Mouse (Mus musculus): ENCODE measurements around the gene Nfatc3.

Nfatc3 gene

GRCm38 (mm10) chr8:106149025-106149424 is 90.4 kb downstream of the Nfatc3 start:
- DNase-seq, result no peak

GRCm38 (mm10) chr8:106149801-106150652 is 91.4 kb downstream of the Nfatc3 start, which contains the start of gene Pla2g15:
Pla2g15 (plus strand) TSS chr8:106150399.
- peak; percentile 92 for DNase-seq

GRCm38 (mm10) chr8:106150653-106151000 is 92.0 kb downstream of the Nfatc3 start:
- no peak for DNase-seq

GRCm38 (mm10) chr8:106151041-106151440 is 92.4 kb downstream of the Nfatc3 start:
- no peak for DNase-seq

GRCm38 (mm10) chr8:106152876-106153275 is 94.2 kb downstream of the Nfatc3 start:
- no peak for DNase-seq

- no peak for DNase-seq
Observed at GRCm38 (mm10) chr8:106157419-106157818, 98.8 kb downstream of the Nfatc3 start.

GRCm38 (mm10) chr8:106158381-106158780 is 99.7 kb downstream of the Nfatc3 start:
- DNase-seq, result no peak

- DNase-seq, result no peak
Observed at GRCm38 (mm10) chr8:106159876-106160275, 101.2 kb downstream of the Nfatc3 start.

GRCm38 (mm10) chr8:106163251-106163650 is 104.6 kb downstream of the Nfatc3 start:
- no peak for DNase-seq

GRCm38 (mm10) chr8:106165460-106165859 is 106.8 kb downstream of the Nfatc3 start:
- peak; percentile 56 for DNase-seq

- peak; percentile 62 for DNase-seq
Observed at GRCm38 (mm10) chr8:106168356-106169016, 109.8 kb downstream of the Nfatc3 start, which contains the start of gene Slc7a6. Slc7a6 (plus strand) TSS chr8:106168857.

- DNase-seq, result no peak
Observed at GRCm38 (mm10) chr8:106169017-106169933, 110.6 kb downstream of the Nfatc3 start.

- no peak for DNase-seq
Observed at GRCm38 (mm10) chr8:106169934-106170480, 111.4 kb downstream of the Nfatc3 start.

- no peak for DNase-seq
Observed at GRCm38 (mm10) chr8:106173566-106173965, 114.9 kb downstream of the Nfatc3 start.

- DNase-seq, result no peak
Observed at GRCm38 (mm10) chr8:106176891-106177290, 118.3 kb downstream of the Nfatc3 start.

GRCm38 (mm10) chr8:106177594-106177993 is 119.0 kb downstream of the Nfatc3 start:
- no peak for DNase-seq

GRCm38 (mm10) chr8:106178428-106178827 is 119.8 kb downstream of the Nfatc3 start:
- DNase-seq, result no peak

All from kidney, adult 11 months (tissue).